Mouse (Mus musculus) heart, postnatal 4 days (tissue): ENCODE measurements at regions not wholly inside any gene's neighbourhood (a gene's known extent, or its start where the extent isn't known, plus 50 kb on each side); places are given as distances from the start of the nearest gene placed in this dataset.

Experiments used
- DNase-seq: peaks from one replicate; pipeline ENCODE4 v3.0.0; 2021

DNA sequence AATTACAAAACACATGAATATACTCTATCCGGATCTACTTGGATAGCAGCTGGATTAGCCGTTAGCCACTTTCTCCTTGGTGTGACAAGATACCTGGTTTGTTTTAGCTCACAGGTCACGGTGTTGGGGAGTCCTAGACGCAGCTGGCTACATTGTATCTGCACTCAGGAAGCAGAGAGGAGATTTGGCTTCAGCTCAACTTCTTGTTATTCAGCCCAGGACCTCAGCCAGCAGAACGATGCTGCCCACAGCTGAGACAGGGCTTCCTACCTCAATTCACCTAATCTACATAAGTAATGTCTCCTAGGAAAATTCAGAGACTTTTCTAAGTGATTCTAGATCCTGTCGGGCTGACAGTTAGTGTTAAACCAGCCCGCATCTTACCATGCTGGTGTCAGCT lies 289.4 kb downstream of the 3100002H09Rik start:
- no peak for DNase-seq

DNA sequence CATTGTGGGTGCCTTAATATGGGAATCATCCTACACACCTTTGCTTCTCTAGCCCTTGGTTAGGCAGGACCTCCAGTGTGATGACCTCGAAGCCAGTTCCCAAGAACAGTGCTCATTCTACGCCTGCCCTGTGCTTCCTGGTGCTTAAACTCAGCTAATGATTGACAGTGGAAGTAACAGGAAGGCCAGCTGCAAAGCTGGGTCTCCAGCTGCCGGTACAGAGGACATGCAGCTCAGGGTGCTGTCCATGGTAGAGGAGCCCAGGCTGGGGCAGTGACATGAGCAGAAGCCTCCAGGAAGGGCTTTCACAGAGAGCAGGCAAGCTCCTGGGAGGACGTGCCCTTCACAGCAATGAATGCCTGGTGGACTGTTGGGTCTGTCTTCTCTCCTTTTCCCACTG lies 293.6 kb downstream of the 3100002H09Rik start:
- peak; percentile 50 for DNase-seq

DNA sequence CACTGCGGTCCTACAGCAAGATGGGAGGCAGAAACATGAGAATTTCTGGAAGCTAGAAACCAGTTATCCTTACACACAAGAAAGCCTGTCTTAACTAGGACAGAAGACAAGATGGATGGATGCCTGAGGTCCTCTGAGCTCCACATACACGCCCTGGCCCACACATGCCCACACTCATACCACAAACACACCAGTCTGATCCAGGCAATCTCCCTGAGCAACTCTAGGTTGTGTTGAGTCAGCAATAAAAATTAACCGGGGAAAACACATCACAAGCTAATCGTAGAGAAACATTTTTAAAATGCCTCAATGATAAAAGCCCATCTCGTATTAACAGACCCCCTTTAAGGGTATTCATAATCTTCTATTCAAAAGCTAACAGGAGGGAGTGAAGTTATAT lies 298.9 kb downstream of the 3100002H09Rik start:
- no peak for DNase-seq

DNA sequence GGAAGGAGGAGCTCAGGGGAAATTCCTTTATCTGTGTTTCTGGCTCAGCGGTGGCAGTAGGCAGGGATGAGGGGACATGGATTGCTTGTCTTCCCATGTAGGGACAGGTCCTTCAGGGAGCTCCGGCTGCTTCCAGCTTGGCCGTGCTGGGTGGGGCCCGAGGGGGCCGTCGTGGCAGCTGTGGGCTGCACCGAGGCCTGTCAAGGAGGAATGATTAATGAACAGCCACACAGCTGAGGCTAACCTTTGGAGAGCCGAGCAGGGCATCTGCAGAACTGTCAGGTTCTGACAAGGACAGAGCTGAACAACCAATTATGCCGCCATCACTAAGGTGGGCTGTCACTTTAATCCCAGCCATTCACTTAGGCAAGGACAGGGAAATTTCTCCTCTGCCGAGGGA lies 300.0 kb downstream of the 3100002H09Rik start:
- DNase-seq, result no peak

DNA sequence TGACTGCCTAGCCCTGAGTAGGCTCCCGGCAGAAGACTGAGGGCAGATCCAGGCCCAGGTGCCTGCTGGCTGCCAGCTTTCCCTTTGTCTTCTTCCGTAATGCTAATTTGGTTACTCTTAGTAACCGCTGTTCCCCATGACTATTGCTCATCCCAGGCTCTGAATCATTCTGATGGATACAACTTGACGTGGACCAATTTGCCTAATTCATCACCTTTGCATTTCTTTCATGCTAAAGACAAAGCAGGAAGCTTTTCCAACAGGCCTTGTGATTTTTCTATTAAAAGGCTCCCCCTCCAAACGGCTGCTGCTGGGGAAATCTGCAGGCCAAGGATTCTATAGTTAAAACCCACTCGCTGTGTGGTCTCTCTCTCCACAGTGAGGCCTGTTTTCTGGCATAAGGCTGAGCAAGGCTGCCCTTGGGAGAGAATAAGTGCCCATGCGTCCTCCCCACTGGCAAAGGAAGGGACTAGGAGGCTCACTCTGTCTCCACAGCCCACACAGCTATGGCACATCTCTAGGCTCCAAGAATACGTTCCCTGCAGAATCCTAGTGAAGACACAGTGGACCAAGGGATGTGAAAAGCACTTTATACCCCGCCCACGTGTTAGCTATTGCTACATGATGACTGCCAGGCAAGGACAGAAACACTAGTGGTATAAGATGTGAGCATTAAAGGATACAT lies 304.6 kb downstream of the 3100002H09Rik start:
- no peak for DNase-seq

DNA sequence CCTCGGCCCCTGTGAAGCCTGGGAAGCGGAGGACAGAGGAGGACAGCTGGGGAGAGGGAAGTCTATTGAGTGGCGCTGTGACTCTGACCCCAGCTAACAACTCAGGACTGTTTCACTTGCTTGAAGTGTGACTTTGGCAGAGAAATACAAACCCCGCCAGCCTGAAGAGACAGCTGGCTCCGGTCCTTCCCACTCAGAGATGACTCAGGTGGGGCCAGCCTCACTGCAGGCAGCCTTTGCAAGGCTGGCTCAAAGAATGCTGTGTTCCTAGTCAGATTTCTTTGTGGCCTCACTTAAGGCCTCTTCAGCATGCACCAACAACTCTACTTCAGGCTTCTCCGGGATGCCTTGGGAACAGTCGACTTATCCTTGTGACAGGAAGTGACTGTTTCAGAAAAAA lies 307.7 kb downstream of the 3100002H09Rik start:
- no peak for DNase-seq

DNA sequence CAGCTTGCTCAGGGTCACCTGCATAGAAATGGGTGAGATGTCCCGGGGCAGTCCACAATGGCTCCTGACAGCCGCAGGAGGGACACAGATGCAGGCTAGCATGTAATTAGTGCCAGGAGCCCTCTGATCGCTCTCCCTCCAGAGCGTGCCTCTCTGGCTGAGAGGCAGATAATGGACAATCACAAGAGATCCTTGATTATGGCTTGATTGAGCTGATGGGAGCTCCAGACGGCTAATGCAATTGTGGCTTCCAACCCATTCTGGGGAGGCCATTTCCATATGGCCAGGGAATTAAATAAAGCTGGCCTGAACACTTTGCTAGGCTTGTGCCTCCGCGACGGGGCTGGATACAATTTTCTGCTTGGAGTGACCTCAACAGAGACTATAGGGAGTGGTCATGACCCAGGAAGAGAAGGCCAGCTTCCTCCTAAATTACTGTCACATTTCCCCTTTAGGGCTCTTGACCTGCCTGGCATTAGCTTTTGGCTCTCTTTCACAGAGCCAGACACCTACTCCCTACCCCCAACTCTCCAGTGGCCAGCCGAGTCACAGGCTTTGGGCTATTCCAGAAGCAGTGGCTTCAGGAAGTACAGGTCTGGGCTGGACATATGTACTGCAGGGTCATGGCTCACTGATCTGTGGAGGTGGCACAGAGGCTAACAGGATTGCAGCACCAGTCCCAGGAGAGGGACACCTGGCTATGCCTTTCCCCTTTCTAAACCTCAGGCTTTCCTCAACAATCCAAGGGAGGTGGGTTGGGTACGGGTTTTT lies 311.8 kb downstream of the 3100002H09Rik start:
- DNase-seq, result no peak

DNA sequence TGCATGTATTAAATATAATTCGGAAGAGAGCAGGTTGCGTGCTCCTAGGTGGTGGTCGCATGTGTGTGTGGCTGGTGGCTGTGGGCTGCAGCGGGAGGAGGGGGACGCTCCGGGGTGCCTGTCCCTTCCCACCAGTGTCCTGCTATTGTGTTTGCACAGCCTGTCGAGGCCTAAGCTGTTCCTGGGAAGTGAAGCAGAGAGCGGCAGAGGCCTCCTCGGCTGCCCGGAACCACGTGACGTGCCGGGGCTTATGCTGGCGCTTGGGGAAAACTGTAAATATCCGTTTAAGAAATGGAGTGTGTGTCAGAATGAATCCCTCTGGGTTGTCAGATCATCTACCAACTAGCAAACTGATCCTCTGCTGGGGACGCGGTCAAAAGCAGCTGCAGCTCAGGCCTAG lies 318.3 kb downstream of the 3100002H09Rik start:
- no peak for DNase-seq

DNA sequence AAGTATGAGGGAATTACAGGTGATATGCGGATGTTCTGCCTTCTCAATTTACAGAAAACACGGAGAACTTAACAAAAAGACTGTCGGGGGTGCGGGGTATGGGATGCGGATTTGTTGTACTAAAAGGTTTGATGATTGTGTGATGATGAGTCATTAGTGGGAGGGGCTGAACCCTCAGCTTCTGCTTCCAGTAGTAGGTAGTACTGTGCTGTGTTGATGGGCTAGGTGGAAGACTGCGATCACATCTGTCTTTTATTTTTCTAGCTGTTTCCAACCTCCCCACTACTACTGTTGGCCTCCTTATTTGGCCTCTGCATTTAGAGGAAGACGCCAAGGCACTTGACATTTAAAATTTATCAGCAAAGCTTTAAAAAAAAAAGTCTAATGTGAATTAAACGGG lies 318.8 kb downstream of the 3100002H09Rik start:
- no peak for DNase-seq

DNA sequence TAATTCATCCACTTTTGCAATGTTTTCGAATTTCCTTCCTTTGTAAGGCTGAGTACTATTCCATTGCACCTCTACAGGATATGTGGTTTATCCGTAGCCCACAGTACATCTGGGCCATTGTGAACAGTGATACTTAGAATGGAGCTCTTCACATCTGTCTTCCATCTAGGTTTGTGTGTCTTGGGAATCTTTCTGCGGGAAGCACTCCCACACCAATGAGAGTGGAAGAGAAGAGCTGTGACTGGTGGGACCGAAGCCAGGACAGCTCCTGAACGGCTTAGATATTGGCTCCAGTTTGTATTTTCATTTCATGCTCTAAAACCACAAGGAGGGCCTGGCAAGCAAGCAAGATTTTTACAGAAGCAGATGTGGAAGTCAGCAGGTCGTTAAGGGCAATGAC lies 323.1 kb downstream of the 3100002H09Rik start:
- DNase-seq, result no peak

DNA sequence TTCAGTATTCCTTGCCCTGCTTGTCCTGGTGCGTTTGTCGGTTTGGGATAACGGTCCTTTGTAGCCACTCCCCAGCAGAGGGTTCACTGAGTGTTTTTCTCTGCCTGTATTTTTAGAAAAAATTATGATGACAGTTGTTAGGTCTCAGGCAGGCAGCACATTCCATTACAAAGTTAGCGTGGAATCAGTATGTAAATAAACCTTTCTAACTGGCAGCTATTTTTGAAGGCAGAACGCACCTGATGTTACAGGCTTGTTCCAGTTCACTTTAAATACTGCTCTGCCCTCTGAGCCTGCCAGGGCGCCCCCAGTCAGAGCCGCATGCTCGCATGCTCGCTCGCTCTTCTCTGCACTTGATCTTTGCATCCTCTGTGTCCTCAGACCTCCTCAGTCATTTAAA lies 331.9 kb downstream of the 3100002H09Rik start:
- no peak for DNase-seq

DNA sequence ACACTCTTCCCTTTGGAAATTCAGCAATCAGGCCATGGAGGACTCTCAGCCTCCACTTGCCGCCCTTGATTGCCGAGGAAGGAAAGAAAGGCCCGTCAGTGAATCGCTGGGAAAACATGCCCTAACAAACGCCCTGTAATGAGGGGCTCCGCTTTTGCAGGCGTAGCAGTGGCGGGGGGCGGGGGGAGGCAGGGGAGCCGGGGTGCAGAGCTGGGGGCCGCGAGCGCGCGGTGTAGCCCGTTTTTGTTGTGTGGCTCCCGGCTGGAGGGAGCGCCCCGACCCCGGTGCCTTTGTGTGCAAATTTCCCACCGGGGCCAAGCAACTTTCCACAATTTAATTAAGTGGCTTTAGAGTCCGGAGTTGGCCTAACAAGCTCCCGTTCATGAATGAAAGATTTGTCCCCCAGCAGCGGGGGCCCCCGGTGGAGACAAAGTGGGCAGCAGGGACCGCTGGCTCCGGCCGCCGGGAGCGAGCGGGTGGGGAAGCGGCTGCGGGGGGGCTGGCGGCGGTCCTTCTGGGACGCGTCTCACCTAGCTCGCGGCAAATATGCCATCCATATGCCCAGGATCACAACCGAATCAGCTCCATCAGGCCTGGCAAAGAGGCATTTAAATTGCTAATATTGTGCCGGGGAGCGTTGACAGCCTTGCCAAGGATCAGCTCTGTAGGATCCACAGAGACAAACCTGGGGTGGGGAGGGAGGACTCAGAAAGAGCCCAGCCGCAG lies 333.0 kb downstream of the 3100002H09Rik start:
- no peak for DNase-seq

DNA sequence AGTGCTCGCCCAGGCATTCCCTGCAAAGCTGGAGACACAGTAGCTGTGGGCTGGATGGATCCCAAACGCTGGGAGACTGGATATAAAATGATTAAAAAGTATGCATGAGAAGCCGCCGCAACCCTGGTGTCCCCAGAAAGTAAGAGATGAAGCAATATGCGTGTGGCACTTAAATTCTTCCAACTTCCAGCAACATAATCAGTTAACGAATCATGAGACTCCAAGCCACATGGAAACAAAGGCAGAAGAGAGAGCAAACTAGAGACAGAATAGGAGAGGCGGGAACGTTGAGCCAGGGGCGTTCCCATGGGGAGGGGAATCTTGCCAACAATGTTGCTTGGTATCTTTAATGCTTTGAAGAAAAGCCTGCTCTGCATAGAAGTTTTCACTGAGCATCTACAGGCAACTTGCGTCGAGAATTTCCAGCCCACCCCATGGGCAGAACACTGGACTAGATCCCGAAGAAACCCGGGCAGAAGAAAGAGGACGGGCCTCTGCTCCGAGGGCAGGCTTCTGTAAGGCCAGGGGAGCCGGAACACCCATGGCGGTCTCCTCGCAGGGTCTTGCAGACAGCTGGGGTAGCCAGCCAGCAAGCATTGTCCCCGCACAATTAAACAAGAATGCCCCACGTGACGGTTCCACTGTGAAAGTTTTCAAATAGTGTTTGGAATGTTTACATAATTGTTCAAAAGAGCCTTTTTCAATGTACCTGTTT lies 333.7 kb downstream of the 3100002H09Rik start:
- peak; percentile 31 for DNase-seq

DNA sequence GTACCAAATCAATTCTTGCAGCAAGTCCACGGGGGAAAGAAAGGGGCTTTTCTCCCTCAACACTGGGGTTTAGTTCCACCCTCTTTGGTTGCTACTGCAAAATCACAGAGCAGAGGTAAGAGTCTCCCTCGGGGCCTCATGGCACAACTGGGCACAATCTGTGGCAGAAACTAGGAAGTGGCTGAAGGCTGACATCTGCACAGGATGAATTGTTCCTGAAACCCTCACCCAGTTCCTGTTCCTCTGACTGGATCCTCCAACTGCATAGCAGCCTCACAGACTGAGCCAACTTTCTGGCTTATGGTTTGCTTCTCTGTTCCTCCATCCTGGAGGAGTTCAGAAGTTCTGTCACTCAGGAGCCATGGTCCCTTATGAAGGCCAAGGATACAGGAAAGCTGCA lies 338.6 kb downstream of the 3100002H09Rik start:
- no peak for DNase-seq

DNA sequence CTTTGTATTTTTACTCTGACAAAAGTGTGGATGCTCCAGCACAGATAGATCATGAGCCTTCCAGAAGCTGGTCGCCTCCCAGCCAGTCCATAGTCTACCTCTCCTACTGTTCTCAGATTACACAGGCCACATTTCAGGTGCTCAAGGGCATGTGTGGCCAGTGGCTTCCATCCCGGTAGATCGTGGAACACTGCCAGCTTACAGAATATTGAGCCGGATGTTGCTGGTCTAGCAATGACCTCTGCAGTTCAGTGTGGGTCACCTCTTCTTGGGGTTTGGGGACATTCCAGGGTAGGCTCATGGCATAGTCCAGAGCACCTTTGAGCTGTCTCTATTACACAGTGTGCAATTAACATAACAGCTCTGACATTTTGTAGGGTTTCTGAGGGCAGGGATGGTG lies 342.2 kb downstream of the 3100002H09Rik start:
- DNase-seq, result no peak

DNA sequence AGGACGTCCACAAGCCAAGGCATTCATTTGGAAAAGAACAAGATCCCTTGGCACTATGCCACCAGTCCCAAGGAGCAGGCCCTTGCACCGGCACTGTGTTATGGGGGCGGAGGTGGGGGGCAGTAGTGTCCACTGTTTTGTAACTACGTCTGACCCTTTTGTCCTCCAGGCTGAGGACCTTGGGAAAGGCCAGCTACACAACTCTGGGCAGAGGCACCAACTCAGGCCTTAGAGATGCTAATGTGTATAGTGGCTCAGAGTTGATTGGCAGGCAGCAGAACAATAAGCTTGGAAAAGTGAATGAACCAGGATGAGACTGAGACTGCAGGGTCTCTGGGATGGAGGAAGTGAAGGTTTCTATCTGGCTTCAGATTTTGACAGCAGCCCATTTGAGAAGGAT lies 344.0 kb downstream of the 3100002H09Rik start:
- no peak for DNase-seq

DNA sequence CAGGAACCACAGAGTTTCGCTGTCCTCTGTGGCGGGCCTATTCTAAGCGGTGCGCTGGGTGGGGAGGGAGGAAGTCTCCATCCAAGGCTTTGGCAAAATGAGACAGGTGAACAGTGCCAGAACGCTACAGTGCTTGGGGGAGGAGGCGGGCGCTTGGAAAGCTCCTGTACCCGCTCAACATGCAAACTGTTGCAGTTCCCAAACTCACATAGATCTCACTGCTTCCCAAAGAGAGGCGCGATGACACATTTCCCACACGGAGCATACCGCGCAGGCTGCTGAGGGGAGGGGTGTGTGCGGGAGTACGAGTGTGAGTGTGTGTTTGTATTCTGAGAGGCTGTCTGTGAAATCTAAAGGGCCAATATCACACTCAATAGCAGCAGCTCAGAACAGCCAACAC lies 345.1 kb downstream of the 3100002H09Rik start:
- DNase-seq, result no peak

DNA sequence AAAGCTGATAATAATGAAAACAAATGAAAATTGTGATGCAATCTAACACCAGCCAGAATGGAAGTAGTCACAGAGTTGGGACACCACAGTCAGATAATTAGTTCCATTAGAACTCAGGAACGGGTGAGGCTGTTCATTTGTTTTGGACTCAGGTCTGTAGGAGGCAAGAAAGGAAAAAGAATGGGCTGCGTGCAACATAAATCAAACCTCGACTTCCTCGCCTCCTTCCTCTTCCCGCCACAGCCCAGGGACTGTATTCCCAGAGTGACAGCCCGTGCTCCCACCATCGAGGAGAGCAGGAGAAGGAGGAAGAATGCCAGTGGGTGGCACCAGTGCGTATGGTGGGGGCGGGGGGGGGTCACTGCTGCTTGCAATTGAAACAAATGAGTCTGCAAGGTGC lies 339.2 kb upstream of the 4930535I16Rik start:
- no peak for DNase-seq

DNA sequence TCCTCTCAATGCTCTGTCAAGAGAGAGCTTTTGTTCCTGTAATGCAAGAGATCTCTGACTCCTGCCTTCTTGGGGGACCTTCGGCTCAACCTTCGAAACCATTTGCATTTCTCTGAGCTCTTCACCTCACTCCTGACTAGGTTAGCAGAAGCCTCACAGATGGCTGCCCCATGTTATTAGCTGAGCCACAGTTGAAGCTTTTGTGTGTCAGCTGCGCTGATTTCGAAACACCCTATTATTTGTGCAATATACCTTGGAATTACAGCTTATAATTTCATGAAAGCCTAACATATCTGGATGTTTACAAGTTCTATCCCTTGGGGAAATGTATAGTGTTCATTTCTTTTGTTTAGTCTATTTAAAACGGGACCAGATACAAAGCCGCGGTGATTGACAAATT lies 338.7 kb upstream of the 4930535I16Rik start:
- no peak for DNase-seq

DNA sequence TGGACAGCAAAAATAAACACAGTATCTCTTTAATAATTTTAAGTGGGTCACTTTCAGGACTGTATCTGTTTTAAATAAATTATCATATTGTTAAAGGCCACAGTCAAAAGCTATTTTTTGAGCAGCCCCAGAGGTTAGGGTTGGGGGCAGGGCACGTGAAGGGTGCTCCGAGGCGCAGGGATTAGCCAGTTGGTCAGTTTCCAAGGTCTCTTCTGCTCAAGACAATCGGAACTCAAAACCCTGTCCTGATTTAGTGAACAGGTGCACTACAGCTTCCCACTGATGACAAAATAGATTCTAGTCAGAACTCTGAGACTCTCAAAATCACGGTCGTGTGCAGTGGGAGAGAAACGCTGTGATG lies 337.3 kb upstream of the 4930535I16Rik start:
- DNase-seq, result no peak

DNA sequence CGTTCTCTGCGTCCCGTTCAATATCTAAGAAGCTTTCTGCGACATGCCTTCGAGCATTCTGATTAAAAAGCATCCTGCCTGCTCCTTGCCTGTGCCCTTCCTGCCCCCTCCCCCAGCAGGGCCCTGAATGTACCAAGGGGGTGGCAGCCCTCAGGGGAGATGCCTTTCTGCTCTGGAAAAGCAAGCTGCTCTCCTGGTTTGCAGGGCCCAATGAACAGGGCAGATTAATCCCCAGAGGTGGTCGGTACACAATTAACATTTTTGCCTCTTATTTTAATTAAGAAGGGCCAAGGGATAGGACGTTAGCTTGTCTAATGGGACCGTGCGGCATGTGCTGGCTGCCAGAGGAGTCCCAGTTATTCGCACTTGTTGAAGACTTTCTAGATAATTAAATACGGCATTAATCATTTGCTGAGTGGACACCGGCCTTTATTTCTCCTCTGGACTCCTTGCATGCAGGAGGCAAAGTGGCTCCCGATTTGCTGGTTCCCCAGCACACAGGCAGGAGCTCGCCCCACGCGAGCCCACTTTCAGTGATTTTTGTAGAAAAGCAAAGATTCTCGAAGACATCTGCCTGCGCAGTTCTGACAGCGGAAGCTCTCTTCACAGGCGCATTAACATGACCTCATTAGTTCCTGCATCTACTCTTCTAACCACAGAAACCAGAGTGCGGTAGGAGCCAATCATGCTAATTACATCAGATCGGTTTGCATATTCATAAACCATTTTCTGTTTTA lies 336.8 kb upstream of the 4930535I16Rik start:
- DNase-seq, result no peak

DNA sequence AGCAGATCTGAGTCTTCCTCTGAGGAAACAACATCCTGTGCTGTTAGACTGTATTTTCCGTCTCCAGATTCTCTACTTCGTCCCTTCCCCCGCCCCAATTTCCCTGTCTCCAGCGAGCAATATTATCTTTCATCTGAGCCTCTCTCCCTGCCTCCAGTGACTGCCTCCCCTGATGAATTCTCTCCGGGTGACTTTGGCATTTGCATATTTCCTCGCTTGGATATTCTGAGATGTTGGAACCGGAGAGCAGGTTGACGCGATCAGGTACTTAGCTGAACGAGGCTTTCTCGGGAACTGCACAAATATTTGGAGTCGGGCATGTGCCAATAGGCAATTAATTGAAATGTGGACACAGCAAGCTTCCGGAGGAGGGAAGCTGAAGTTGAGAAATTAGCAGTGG lies 323.8 kb upstream of the 4930535I16Rik start:
- DNase-seq, result no peak
